Mouse (Mus musculus): ENCODE data around the gene Camk1d. TPM values are rescaled to one million over a fixed set of nuclear protein-coding genes. Genes with fewer than 3 reads are reported as not detected.

The Camk1d gene
- total RNA-seq (2021) = 100 to 1,000 TPM; 115 to 116 TPM

DNA sequence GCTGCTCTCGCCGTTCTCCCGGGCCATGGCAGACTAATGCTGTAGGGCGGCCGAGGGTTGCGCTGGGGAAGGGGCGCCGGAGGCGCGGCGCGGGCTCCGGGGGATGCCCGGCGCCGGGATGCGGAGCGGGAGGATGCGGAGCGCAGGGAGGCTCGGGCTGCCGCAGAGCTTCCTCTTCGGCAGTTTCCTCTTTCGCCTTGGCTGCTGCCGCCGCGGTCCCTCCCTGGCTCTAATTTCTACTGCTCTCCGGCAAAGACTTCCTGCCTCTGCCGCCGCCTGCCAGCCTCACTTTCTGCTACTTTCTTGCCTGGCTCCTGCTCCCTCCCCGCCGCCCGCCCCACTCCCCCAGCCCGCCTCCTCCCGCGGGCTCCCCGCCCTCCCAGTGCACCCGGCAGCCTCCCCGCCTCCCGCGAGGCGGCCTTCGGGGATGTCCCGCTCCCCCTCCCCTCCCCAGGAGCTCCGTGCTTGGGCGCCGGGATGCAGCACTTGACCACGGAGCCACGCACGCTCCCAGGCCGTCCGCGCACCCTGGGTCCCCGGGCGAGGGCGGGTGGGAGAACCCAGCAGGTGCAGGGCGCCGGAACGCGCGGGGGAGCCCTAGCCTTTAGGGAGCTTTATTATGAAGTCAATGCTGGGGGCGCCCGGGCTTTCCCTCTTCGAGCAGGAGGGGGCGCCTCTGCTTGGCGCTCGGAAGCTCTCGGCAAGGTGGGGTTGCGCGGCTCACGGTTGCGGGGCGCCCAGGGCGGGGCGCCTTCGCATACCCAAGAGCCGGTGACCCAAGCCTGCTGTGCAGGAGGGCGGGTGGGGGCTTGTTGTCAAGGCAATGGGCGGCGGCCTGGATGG, at the start of gene Camk1d:
TSS of gene Camk1d (minus strand) at position 305 of the 843 bp plus-strand sequence.
- intact Hi-C loops (cut with DNase I) = loop anchor here (1.0 to 10.0 kb wide), 3 partner anchors 56 to 410 kb away; no protein-coding TSS in a partner anchor
- DNase-seq (ENCODE audit: low spot score in 2 of 2) = peak; percentile 87 to 88

DNA sequence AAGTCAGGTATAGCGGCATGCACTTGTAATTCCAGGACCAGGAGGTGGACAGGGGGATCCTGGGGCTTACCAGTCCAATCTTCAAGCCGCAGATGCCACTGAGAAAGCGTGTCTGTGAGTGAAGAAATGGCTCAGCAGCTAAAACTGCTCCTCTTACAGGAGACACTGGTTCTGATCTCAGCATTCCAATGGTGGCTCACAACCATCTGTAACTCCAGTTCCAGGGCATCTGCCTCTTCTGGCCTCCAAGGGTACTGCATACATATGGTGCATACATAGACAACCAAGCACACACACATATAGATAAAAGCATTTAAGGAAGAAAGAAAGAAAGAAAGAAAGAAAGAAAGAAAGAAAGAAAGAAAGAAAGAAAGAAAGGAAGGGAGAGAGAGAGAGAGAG, 47.7 kb upstream of the Camk1d start:
- no peak for DNase-seq (ENCODE audit: low spot score in 2 of 2)
- intact Hi-C loops (cut with DNase I) = no loop called here

DNA sequence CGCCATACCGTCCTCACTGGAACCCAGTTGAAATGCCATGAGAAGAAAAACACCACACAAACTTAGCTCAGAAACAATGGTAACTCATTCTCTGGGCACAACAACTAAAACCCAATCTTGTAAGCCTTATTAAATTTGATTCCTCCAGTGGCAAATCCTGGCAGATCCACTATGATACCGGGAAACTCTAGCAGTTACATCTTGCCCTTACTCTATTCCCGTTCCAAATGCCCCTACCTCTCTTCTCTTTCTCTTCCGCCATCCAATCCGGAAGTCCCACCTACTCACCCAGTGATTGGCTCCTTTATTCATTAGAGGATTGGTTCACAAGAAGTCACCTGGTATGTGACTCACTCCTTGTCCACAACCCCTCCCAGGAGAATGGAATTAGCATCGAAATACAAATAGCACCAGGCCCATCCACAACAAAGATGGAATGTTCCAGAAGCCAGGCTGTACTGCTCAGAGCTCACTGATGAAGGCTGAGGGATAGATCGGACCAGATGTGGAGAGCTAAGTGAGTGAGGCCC, 46.2 kb upstream of the Camk1d start:
- DNase-seq (ENCODE audit: low spot score in 2 of 2) = no peak
- intact Hi-C loops (cut with DNase I) = no loop called here

- DNase-seq (ENCODE audit: low spot score in 2 of 2) = no peak
- intact Hi-C loops (cut with DNase I) = no loop called here
These were observed 44.3 kb upstream of the Camk1d start for GRCm38 (mm10) chr2:5758569-5758968.

- intact Hi-C loops (cut with DNase I) = no loop called here
- DNase-seq (ENCODE audit: low spot score in 2 of 2) = no peak
These were observed 36.6 kb upstream of the Camk1d start for GRCm38 (mm10) chr2:5750872-5751271.

- intact Hi-C loops (cut with DNase I) = no loop called here
- no peak for DNase-seq (ENCODE audit: low spot score in 2 of 2)
These were observed 34.9 kb upstream of the Camk1d start for GRCm38 (mm10) chr2:5749210-5749609.

DNA sequence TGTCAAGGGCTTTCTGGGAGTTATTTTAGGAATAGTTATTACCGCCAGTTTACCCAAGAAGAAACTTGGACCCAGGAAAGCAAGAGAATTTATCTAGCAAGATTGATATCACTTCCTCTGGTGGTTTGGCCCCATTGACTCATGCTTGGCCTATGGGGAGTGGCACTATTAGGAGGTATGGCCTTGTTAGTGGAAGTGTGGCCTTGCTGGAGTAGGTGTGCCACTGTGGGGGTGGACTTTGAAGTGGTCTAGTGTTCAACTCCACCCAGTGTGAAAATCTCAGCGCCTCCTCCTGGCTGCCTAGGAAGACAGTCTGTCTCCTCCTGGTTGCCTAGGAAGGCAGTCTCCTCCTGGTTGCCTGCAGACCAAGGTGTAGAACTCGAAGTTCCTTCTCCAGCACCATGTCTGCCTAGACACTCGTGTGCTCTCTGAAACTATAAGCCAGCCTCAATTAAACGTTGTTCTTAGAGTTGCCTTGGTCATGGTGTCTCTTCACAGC, 33.3 kb upstream of the Camk1d start:
- intact Hi-C loops (cut with DNase I) = no loop called here
- DNase-seq (ENCODE audit: low spot score in 2 of 2) = no peak

- intact Hi-C loops (cut with DNase I) = no loop called here
- DNase-seq (ENCODE audit: low spot score in 2 of 2) = no peak
These were observed 32.2 kb upstream of the Camk1d start for GRCm38 (mm10) chr2:5746529-5746928.

- DNase-seq (ENCODE audit: low spot score in 2 of 2) = no peak
- intact Hi-C loops (cut with DNase I) = no loop called here
These were observed 29.6 kb upstream of the Camk1d start for GRCm38 (mm10) chr2:5743886-5744285.

- no peak for DNase-seq (ENCODE audit: low spot score in 2 of 2)
- intact Hi-C loops (cut with DNase I) = no loop called here
These were observed 26.6 kb upstream of the Camk1d start for GRCm38 (mm10) chr2:5740913-5741312.

GRCm38 (mm10) chr2:5735881-5736280, 21.6 kb upstream of the Camk1d start:
- intact Hi-C loops (cut with DNase I) = no loop called here
- DNase-seq (ENCODE audit: low spot score in 2 of 2) = no peak

DNA sequence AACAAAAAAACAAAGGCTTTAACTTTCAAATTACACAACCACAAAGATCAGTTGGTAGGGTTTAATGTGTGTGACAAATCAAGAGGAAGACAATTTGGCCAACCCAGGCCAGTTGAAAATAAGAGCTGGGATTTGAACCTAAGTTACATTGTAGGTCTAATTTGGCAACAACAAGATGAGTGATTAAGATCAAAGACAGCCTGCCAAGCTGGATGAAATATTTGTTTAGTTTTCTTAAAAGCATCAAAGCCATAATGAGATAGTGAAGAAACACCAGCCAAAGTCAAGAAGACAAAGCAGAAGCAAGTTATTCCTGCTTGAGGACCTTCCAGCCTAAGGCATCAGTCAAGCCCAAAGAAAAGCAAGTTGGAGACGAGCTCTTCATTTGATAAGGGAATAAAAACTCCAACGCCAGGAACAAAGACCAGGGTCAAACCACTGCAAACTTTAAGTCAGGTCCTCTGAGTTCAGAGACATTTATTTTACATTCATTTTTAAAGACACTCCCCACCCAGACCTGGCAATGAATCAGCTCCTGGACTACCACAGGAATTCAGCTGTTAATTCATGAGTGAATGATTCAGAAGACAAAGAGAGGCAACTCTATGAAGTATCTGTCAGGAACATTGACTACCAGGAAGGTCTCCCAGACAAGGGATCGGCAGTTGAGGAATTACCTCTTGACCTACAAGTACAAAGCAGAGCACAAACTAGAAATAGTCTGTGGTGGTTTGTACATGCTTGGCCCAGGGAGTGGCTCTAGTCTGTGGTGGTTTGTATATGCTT, 19.2 kb upstream of the Camk1d start:
- no peak for DNase-seq (ENCODE audit: low spot score in 2 of 2)
- intact Hi-C loops (cut with DNase I) = no loop called here

DNA sequence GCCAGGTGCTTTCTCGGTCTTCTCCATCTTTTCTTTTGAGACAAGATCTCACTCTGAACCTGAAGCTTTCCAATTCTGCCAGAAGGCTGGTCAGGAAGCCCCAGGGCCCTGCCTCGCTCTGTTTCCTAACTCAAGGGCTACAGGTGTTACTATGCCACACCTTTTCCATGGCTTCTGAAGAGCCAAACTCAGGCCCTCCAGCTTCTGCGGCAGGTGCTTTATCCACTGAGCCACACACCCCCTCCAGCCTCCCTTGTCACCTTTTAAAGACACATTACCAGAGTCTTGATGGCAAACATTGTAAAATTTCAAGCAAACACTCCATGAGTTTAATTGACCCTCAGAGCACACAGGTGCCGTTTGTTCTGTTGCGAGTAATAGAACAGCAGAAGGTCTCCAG, 17.7 kb upstream of the Camk1d start:
- intact Hi-C loops (cut with DNase I) = no loop called here
- DNase-seq (ENCODE audit: low spot score in 2 of 2) = no peak

DNA sequence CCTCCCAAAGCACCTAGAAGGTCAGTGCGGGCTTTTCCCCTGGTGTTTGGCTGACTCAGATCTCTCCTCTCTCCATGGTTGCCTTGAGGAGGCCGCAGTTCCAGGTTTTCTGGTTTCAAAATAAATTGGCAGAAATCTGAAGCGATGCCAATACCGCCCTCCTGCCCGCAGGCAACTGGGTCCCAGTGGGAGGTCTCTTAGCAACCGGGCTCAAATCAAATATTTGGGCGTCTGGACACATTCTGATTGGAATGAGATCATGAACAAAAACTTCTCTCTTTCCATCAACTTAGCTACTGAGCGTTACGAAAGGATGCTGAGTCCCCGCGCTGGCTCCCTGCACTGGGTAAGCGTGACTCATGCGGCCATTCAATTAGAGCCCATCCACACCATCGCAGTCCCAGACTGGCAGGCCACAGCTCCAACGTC, 16.1 kb upstream of the Camk1d start:
- intact Hi-C loops (cut with DNase I) = no loop called here
- peak; percentile 47 to 64 for DNase-seq (ENCODE audit: low spot score in 2 of 2)

DNA sequence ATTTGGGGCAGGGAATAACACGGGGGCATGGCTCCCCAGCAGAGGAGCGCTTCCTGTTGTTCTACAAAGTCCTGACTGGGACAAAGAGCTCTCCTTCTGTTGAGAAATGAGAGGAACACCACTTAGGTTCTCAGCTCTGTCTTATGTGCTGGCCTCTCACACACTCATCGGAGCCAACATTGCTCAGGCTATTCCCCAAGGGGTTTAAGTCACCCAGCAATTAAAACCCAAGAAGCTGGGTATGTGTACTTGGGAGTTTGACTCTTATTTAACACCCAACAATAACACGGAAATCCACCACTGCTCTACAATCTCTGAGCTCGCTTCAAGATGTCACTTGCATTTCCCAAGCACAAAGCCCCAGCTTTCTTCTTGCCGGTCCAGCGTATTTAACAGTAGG, 15.6 kb upstream of the Camk1d start:
- no peak for DNase-seq (ENCODE audit: low spot score in 2 of 2)

DNA sequence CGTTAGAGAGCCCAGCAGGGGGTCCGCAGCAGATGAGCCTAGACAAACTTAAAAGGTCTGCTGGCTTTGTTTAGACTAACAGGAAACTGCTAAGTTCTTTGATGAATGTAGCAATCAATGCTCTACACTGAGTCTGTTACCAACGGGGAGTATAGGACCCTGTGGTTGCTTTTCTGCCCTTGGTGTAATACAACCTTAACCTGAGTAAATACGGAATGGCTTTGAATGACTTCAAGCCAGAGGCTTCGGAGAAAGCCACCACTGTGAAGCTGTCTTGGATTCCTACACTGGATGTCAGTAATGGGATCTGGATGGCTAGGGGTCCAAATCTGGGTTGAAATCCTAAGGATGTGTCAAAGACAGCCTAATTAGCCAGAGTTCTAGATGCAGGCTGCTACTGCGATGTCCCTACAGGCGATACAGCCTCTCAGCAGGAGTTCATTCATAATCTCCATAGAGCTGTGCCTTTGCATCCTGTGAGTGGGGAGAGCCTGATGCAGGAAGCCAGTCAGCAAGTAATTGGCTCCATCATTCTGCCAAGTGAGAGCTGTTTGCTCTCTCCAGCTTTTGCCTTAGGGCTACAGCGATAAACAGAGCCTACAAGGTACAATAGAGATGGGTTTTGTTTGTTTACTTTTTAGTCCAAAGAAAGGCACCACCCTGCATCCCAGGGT, 10.8 kb upstream of the Camk1d start:
- DNase-seq (ENCODE audit: low spot score in 2 of 2) = no peak
- intact Hi-C loops (cut with DNase I) = no loop called here

More for the DNA sequence above, 15.6 kb upstream of the Camk1d start:
- intact Hi-C loops (cut with DNase I) = no loop called here

- DNase-seq (ENCODE audit: low spot score in 2 of 2) = no peak
- intact Hi-C loops (cut with DNase I) = loop anchor here (5.0 to 10.0 kb wide), 2 partner anchors 265 to 413 kb away; no protein-coding TSS in a partner anchor
These were observed 3.4 kb upstream of the Camk1d start for GRCm38 (mm10) chr2:5717675-5718074.

DNA sequence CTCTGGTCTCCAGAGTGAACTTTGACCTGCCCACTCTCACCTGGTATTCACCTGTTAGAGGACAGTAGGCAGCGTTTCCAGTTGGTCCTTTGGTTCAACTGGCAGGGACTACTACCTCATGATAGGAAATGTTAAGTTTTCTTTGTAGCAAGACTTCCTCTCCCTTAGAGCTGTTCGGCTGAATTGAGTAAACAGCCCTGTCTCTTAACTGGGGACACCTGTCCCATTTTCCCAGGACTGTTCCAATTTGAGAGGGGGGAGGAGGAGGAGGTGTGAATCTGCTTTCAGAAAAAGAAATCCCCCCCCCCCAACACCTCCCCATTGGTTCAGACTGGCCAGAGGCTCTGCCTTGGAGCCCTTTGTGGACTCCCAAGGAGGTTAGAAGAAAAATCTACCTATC, 1.2 kb upstream of the Camk1d start:
- DNase-seq (ENCODE audit: low spot score in 2 of 2) = peak in 1 of 2 experiments; percentile 74
- intact Hi-C loops (cut with DNase I) = loop anchor here (5.0 to 10.0 kb wide), 2 partner anchors 263 to 411 kb away; no protein-coding TSS in a partner anchor

- DNase-seq (ENCODE audit: low spot score in 2 of 2) = no peak
- intact Hi-C loops (cut with DNase I) = loop anchor here (5.0 to 10.0 kb wide), 2 partner anchors 263 to 410 kb away; no protein-coding TSS in a partner anchor
These were observed 717 bp upstream of the Camk1d start for GRCm38 (mm10) chr2:5715054-5715410.

Data from left cerebral cortex, postnatal 25 days (tissue).